Mouse (Mus musculus): ENCODE measurements around the gene Dlgap1. TPM values are rescaled to one million over a fixed set of nuclear protein-coding genes. Genes with fewer than 3 reads are reported as not detected.

Gene Dlgap1
- total RNA-seq, 2 experiments from 2014 or later: 254 to 263 TPM

- no peak for DNase-seq (ENCODE audit: low spot score in 2 of 2)
Measured at GRCm38 (mm10) chr17:70713470-70713869, 744.6 kb downstream of the Dlgap1 start.

- DNase-seq (ENCODE audit: low spot score in 2 of 2): no peak
Measured at GRCm38 (mm10) chr17:70719684-70720324, 750.9 kb downstream of the Dlgap1 start.

- no peak for DNase-seq (ENCODE audit: low spot score in 2 of 2)
Measured at GRCm38 (mm10) chr17:70720766-70721165, 751.9 kb downstream of the Dlgap1 start.

GRCm38 (mm10) chr17:70722146-70722545, 753.3 kb downstream of the Dlgap1 start:
- DNase-seq (ENCODE audit: low spot score in 2 of 2): no peak

GRCm38 (mm10) chr17:70728719-70729281, 759.9 kb downstream of the Dlgap1 start:
- DNase-seq (ENCODE audit: low spot score in 2 of 2): peak in 1 of 2 experiments; percentile 53

GRCm38 (mm10) chr17:70734728-70735127, 765.9 kb downstream of the Dlgap1 start:
- DNase-seq (ENCODE audit: low spot score in 2 of 2): no peak

GRCm38 (mm10) chr17:70735396-70735795, 766.5 kb downstream of the Dlgap1 start:
- DNase-seq (ENCODE audit: low spot score in 2 of 2): no peak

- peak; percentile 55 to 65 for DNase-seq (ENCODE audit: low spot score in 2 of 2)
Measured at GRCm38 (mm10) chr17:70737424-70737823, 768.6 kb downstream of the Dlgap1 start.

- DNase-seq (ENCODE audit: low spot score in 2 of 2): peak; percentile 80 to 85
Measured at GRCm38 (mm10) chr17:70738168-70738854, 769.4 kb downstream of the Dlgap1 start.

- no peak for DNase-seq (ENCODE audit: low spot score in 2 of 2)
Measured at GRCm38 (mm10) chr17:70739346-70739745, 770.5 kb downstream of the Dlgap1 start.

- DNase-seq (ENCODE audit: low spot score in 2 of 2): no peak
Measured at GRCm38 (mm10) chr17:70741696-70742095, 772.8 kb downstream of the Dlgap1 start.

GRCm38 (mm10) chr17:70744570-70745153, 775.8 kb downstream of the Dlgap1 start:
- DNase-seq (ENCODE audit: low spot score in 2 of 2): no peak

GRCm38 (mm10) chr17:70745385-70745784, 776.5 kb downstream of the Dlgap1 start:
- DNase-seq (ENCODE audit: low spot score in 2 of 2): no peak

- no peak for DNase-seq (ENCODE audit: low spot score in 2 of 2)
Measured at GRCm38 (mm10) chr17:70746379-70747079, 777.7 kb downstream of the Dlgap1 start.

GRCm38 (mm10) chr17:70747731-70748475, 779.0 kb downstream of the Dlgap1 start:
- no peak for DNase-seq (ENCODE audit: low spot score in 2 of 2)

- no peak for DNase-seq (ENCODE audit: low spot score in 2 of 2)
Measured at GRCm38 (mm10) chr17:70748476-70748830, 779.6 kb downstream of the Dlgap1 start.

GRCm38 (mm10) chr17:70748964-70749650, 780.2 kb downstream of the Dlgap1 start:
- DNase-seq (ENCODE audit: low spot score in 2 of 2): no peak

- no peak for DNase-seq (ENCODE audit: low spot score in 2 of 2)
Measured at GRCm38 (mm10) chr17:70750236-70751160, 781.6 kb downstream of the Dlgap1 start.

GRCm38 (mm10) chr17:70751161-70751651, 782.3 kb downstream of the Dlgap1 start:
- DNase-seq (ENCODE audit: low spot score in 2 of 2): no peak

Data from layer of hippocampus, postnatal 10 days (tissue).